Mouse (Mus musculus): Measurements from ENCODE around the gene Tpst1. TPM values are rescaled to one million over a fixed set of nuclear protein-coding genes. Genes with fewer than 3 reads are reported as not detected.
"Not testable (repeated sequence)": the region's sequence is repeated elsewhere in the genome, so short reads cannot be mapped to it uniquely, and the experiment has no call there.

The Tpst1 gene
- 50.0 and 50.3 TPM in 2 replicates for polyA plus RNA-seq (2016; fragmentation: Nextera tagmentation; extraction: Ambion mirVana)

DNA sequence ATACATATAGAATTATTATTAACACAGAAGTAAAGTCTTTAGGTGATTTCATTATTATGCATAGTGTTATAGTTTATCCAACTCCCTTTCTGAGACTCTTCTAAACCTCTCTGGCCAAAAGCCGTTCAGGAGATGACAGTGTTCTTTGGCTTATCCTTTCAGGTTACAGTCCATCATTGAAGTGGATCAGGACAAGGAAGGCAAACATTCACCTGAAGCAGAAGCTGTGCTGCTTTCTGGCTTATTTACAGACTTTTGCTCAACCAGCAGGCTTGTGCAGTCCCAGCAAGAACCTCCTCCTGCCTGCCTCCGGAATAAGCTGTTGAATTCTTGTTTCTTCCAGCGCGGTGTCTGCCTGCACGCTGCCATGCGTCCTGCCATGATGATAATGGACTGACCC is at the start of gene Tpst1:
Tpst1 (plus strand) TSS at position 301 of the 400 bp plus-strand sequence.
- Histone ChIP-seq H3K36me3 (no peaks in the 10 kb centered on the region), H3K9me3 (no peaks in the 10 kb centered on the region), H3K4me3 (no peak within 1 kb of the TSS), H3K4me1 (replicated peaks) (no peaks in the 10 kb centered on the region), H3K27me3 (ENCODE audit: insufficient read depth, poor library complexity, severe bottlenecking) (peaks cover 13% of the 10 kb centered on the region), H3K27ac (no peak within 1 kb of the TSS)
- DNase-seq (ENCODE audit: low spot score), result no peak
- WGBS, result 94% methylated on average over 6 of the region's 6 CpGs

DNA sequence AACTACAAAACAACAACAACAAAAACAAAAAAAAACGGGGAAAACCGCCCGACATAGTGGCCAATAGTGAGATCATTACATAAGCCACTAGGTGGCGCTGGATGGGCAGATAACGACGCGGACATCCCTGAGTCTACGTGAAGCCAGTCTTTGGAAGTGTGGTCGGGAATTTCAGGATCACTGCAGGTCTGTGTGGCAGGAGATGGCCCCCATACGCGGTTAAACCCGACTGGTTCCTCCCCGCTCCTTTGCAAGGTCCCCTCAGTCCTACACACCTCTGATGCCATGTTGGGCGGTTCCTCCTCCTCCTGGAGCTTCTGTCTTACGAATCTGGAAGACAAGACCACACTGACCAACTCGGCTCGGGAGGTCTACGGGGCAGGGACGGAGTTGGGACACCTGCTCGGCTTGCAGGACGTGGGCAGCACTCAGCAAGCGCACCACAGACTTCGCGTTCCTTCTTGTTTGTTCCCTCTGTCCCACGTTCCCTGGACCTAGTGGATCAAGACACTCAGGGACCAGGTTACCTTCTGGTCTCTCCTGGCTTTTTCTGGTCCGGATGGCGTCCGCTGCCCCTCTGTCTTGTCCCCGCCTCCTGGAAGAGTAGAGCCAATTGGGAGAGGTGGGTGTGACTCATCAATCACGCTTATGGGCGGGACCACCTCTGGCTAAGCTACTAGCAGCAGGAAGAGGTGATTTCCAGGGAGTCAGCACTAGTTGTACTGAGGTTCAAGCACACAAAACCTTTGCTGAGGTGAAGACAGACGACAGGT is 49.2 kb upstream of the Tpst1 start:
- Histone ChIP-seq H3K9me3 (no peaks in the 10 kb centered on the region), H3K4me3 (peak overlapping the region; percentile 72), H3K4me1 (replicated peaks) (peaks cover 28% of the 10 kb centered on the region), H3K27me3 (ENCODE audit: insufficient read depth, poor library complexity, severe bottlenecking) (no peaks in the 10 kb centered on the region), H3K36me3 (0 out of 2 replicates have a peak, but pooled peaks cover under 1% of the 10 kb centered on the region), H3K27ac (peak overlapping the region; percentile 84)
- under 1% methylated on average over 32 of the region's 32 CpGs for WGBS
- peak; percentile 87 for DNase-seq (ENCODE audit: low spot score)

- H3K36me3 ChIP-seq, result no peaks in the 10 kb centered on the region
- no peak overlapping the region for H3K27ac ChIP-seq
- no peaks in the 10 kb centered on the region for H3K9me3 ChIP-seq
- WGBS, result 75% methylated on average over 5 of the region's 5 CpGs
- H3K4me3 ChIP-seq, result no peak overlapping the region
- no peak for DNase-seq (ENCODE audit: low spot score)
- peaks cover 25% of the 10 kb centered on the region for H3K4me1 ChIP-seq (replicated peaks)
- H3K27me3 ChIP-seq (ENCODE audit: insufficient read depth, poor library complexity, severe bottlenecking), result no peaks in the 10 kb centered on the region
Measured at GRCm38 (mm10) chr5:130027134-130027533, 46.0 kb upstream of the Tpst1 start.

GRCm38 (mm10) chr5:130027696-130028095 is 45.4 kb upstream of the Tpst1 start:
- Histone ChIP-seq H3K9me3 (no peaks in the 10 kb centered on the region), H3K27ac (no peak overlapping the region), H3K4me3 (no peak overlapping the region), H3K4me1 (replicated peaks) (peaks cover 24% of the 10 kb centered on the region), H3K27me3 (ENCODE audit: insufficient read depth, poor library complexity, severe bottlenecking) (no peaks in the 10 kb centered on the region), H3K36me3 (no peaks in the 10 kb centered on the region)
- WGBS, result 87% methylated on average over 7 of the region's 7 CpGs
- DNase-seq (ENCODE audit: low spot score), result no peak

- peak within 1 kb of the TSS; percentile 70 for H3K4me3 ChIP-seq
- H3K27ac ChIP-seq, result peak within 1 kb of the TSS; percentile 95
- peak; percentile 84 for DNase-seq (ENCODE audit: low spot score)
- 1% methylated on average over 51 of the region's 51 CpGs for WGBS
- no peaks in the 10 kb centered on the region for H3K36me3 ChIP-seq
- H3K9me3 ChIP-seq, result no peaks in the 10 kb centered on the region
- no peaks in the 10 kb centered on the region for H3K27me3 ChIP-seq (ENCODE audit: insufficient read depth, poor library complexity, severe bottlenecking)
- H3K4me1 ChIP-seq (replicated peaks), result peaks cover 13% of the 10 kb centered on the region
Measured at GRCm38 (mm10) chr5:130029142-130029897, 43.8 kb upstream of the Tpst1 start, which contains the start of the genes Asl and Crcp. Gene Asl, minus strand, starts transcription at chr5:130029247. Gene Crcp, plus strand, starts transcription at chr5:130029290.

- no peaks in the 10 kb centered on the region for H3K9me3 ChIP-seq
- no peak overlapping the region for H3K4me3 ChIP-seq
- DNase-seq (ENCODE audit: low spot score), result no peak
- H3K27ac ChIP-seq, result no peak overlapping the region
- 93% methylated on average over 19 of the region's 19 CpGs for WGBS
- H3K36me3 ChIP-seq, result peaks cover 22% of the 10 kb centered on the region
- H3K4me1 ChIP-seq (replicated peaks), result peaks cover 10% of the 10 kb centered on the region
- H3K27me3 ChIP-seq (ENCODE audit: insufficient read depth, poor library complexity, severe bottlenecking), result no peaks in the 10 kb centered on the region
Measured at GRCm38 (mm10) chr5:130031410-130032390, 41.4 kb upstream of the Tpst1 start.

- no peak overlapping the region for H3K4me3 ChIP-seq
- WGBS, result 91% methylated on average over 2 of the region's 2 CpGs
- H3K9me3 ChIP-seq, result no peaks in the 10 kb centered on the region
- H3K27ac ChIP-seq, result no peak overlapping the region
- DNase-seq (ENCODE audit: low spot score), result no peak
- no peaks in the 10 kb centered on the region for H3K27me3 ChIP-seq (ENCODE audit: insufficient read depth, poor library complexity, severe bottlenecking)
- H3K4me1 ChIP-seq (replicated peaks), result peaks cover 10% of the 10 kb centered on the region
- peaks cover 38% of the 10 kb centered on the region for H3K36me3 ChIP-seq
Measured at GRCm38 (mm10) chr5:130033869-130034268, 39.3 kb upstream of the Tpst1 start.

- H3K36me3 ChIP-seq, result peaks cover 59% of the 10 kb centered on the region
- H3K4me3 ChIP-seq; H3K27ac ChIP-seq; H3K27me3 ChIP-seq (ENCODE audit: insufficient read depth, poor library complexity, severe bottlenecking); H3K9me3 ChIP-seq; H3K4me1 ChIP-seq (replicated peaks); DNase-seq (ENCODE audit: low spot score): not testable (repeated sequence)
- WGBS, result 60% methylated on average over 2 of the region's 2 CpGs
Measured at GRCm38 (mm10) chr5:130036300-130036699, 36.8 kb upstream of the Tpst1 start.

- peak; percentile 71 for DNase-seq (ENCODE audit: low spot score)
- Histone ChIP-seq H3K27me3 (ENCODE audit: insufficient read depth, poor library complexity, severe bottlenecking) (no peaks in the 10 kb centered on the region), H3K9me3 (no peaks in the 10 kb centered on the region), H3K27ac (no peak overlapping the region), H3K36me3 (peaks cover 75% of the 10 kb centered on the region), H3K4me1 (replicated peaks) (no peaks in the 10 kb centered on the region), H3K4me3 (no peak overlapping the region)
- 67% methylated on average over 19 of the region's 19 CpGs for WGBS
Measured at GRCm38 (mm10) chr5:130037752-130038455, 35.2 kb upstream of the Tpst1 start.

DNA sequence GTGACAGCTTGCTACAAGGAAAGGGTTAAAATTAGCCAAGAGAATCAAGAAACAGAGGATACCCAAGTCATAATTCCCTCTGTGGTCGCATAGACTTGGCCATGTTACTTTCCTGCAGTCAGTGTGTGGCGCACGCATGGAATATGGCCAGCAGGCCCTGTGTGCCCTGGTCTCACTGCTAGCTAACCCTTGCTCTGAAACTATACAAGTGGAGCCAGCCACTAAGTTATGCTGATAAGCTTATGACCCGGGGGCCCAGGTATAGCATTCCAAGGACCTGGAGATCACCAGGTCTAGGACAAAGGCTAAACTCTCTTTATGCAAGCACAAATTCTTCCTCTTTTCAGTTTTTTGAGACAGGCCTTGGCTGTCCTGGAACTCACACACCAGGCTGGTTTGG is 32.3 kb upstream of the Tpst1 start:
- no peaks in the 10 kb centered on the region for H3K27me3 ChIP-seq (ENCODE audit: insufficient read depth, poor library complexity, severe bottlenecking)
- no peak for DNase-seq (ENCODE audit: low spot score)
- H3K9me3 ChIP-seq, result no peaks in the 10 kb centered on the region
- H3K36me3 ChIP-seq, result peaks cover 88% of the 10 kb centered on the region
- H3K27ac ChIP-seq, result no peak overlapping the region
- H3K4me3 ChIP-seq, result no peak overlapping the region
- 95% methylated on average over 4 of the region's 4 CpGs for whole genome bisulfite sequencing
- H3K4me1 ChIP-seq (replicated peaks), result no peaks in the 10 kb centered on the region

- no peak overlapping the region for H3K27ac ChIP-seq
- H3K9me3 ChIP-seq, result no peaks in the 10 kb centered on the region
- H3K36me3 ChIP-seq, result peaks cover 88% of the 10 kb centered on the region
- no peaks in the 10 kb centered on the region for H3K27me3 ChIP-seq (ENCODE audit: insufficient read depth, poor library complexity, severe bottlenecking)
- H3K4me1 ChIP-seq (replicated peaks), result no peaks in the 10 kb centered on the region
- DNase-seq (ENCODE audit: low spot score), result no peak
- 92% methylated on average over 4 of the region's 4 CpGs for WGBS
- no peak overlapping the region for H3K4me3 ChIP-seq
Measured at GRCm38 (mm10) chr5:130041262-130041661, 31.9 kb upstream of the Tpst1 start.

DNA sequence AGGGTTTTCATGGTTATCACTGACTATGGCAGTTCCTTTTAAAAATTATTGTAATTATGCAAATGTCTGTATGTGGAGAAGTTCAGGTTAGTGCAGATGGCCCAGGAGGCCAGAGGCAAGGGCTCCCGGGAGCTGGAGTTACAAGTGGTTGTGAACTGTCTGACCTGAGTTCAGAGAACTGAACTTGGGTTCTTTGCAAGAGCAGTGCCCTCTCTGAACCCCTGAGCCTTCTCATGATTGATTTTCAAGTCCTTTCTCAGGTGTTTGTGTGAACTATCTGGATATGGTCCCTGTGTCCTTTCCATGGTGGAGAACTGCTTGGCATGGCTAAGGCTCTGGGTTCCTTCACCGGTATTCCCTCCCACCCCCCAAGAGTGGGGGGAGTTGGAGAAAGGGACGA is 29.4 kb upstream of the Tpst1 start:
- whole genome bisulfite sequencing, result 93% methylated on average over 3 of the region's 3 CpGs
- Histone ChIP-seq H3K9me3 (no peaks in the 10 kb centered on the region), H3K27ac (no peak overlapping the region), H3K4me1 (replicated peaks) (peaks cover 2% of the 10 kb centered on the region; the same call in 1 of the 2 replicates), H3K27me3 (ENCODE audit: insufficient read depth, poor library complexity, severe bottlenecking) (no peaks in the 10 kb centered on the region), H3K36me3 (peaks cover 94% of the 10 kb centered on the region), H3K4me3 (no peak overlapping the region)
- DNase-seq (ENCODE audit: low spot score), result no peak

Data from hindbrain, embryonic 10.5 days (tissue).